Mouse (Mus musculus) MEL (cell line): ENCODE results near the gene Mre11a.

ENCODE experiments used
- CTCF ChIP-seq, 3 experiments: IDR thresholded peaks in 2 of 3; conservative IDR thresholded peaks in 1 of 3; 2 replicates each; pipeline ENCODE4 v1.5.1; 2011 to 2012; ENCODE audit warnings: low read length in 3 of 3, low read depth in 2 of 3, mild to moderate bottlenecking in 2 of 3, improper control_type of control experiment in 1 of 3, inconsistent platforms in 1 of 3, mixed read lengths in 1 of 3, moderate library complexity in 1 of 3; ENCODE audit not compliant: control insufficient read depth in 1 of 3, insufficient read depth in 1 of 3, poor library complexity in 1 of 3, severe bottlenecking in 1 of 3
- EP300 ChIP-seq, 2 experiments: IDR thresholded peaks; 2 replicates each; pipeline ENCODE4 v1.6.1; 2011; ENCODE audit warnings: improper control_type of control experiment in 2 of 2, low read length in 2 of 2, low read depth in 1 of 2, mild to moderate bottlenecking in 1 of 2
- ETS1 ChIP-seq: IDR thresholded peaks from 2 replicates; pipeline ENCODE4 v1.6.1; 2012; ENCODE audit warnings: low read depth, mild to moderate bottlenecking, inconsistent platforms, low read length, improper control_type of control experiment, moderate library complexity
- MAFK ChIP-seq: IDR thresholded peaks from 2 replicates; pipeline ENCODE4 v1.6.1; 2011; ENCODE audit warnings: low read depth, mild to moderate bottlenecking, low read length, improper control_type of control experiment, borderline replicate concordance
- MAX ChIP-seq: IDR thresholded peaks from 2 replicates; pipeline ENCODE4 v1.6.1; 2011; ENCODE audit warnings: low read length, improper control_type of control experiment
- MYB ChIP-seq: IDR thresholded peaks from 2 replicates; pipeline ENCODE4 v1.6.1; 2011; ENCODE audit warnings: mild to moderate bottlenecking, low read depth, low read length, improper control_type of control experiment
- POLR2A ChIP-seq, 2 experiments: IDR thresholded peaks; 2 replicates each; pipeline ENCODE4 v1.6.1; 2011 to 2012; ENCODE audit warnings: low read length in 2 of 2, mild to moderate bottlenecking in 2 of 2, control low read depth in 1 of 2, improper control_type of control experiment in 1 of 2, low read depth in 1 of 2, moderate library complexity in 1 of 2; ENCODE audit not compliant: control insufficient read depth in 1 of 2, insufficient read depth in 1 of 2, poor library complexity in 1 of 2
- POLR2AphosphoS2 ChIP-seq: IDR thresholded peaks from 2 replicates; pipeline ENCODE4 v1.6.1; 2011; ENCODE audit warnings: low read length, improper control_type of control experiment
- RCOR1 ChIP-seq: IDR thresholded peaks from 2 replicates; pipeline ENCODE4 v1.6.1; 2012; ENCODE audit warnings: low read depth, mild to moderate bottlenecking, inconsistent platforms, low read length, improper control_type of control experiment
- TCF12 ChIP-seq: IDR thresholded peaks from 2 replicates; pipeline ENCODE4 v1.6.1; 2014; ENCODE audit warnings: low read depth, mild to moderate bottlenecking, inconsistent platforms, low read length, improper control_type of control experiment, moderate library complexity
- UBTF ChIP-seq: IDR thresholded peaks from 2 replicates; pipeline ENCODE4 v1.6.1; 2012; ENCODE audit warnings: low read depth, mild to moderate bottlenecking, inconsistent platforms, low read length, improper control_type of control experiment, moderate library complexity, borderline replicate concordance; ENCODE audit not compliant: insufficient read depth
- USF1 ChIP-seq: IDR thresholded peaks from 2 replicates; pipeline ENCODE4 v1.6.1; 2014; ENCODE audit warnings: low read depth, mild to moderate bottlenecking, inconsistent platforms, low read length, improper control_type of control experiment, moderate library complexity

DNA sequence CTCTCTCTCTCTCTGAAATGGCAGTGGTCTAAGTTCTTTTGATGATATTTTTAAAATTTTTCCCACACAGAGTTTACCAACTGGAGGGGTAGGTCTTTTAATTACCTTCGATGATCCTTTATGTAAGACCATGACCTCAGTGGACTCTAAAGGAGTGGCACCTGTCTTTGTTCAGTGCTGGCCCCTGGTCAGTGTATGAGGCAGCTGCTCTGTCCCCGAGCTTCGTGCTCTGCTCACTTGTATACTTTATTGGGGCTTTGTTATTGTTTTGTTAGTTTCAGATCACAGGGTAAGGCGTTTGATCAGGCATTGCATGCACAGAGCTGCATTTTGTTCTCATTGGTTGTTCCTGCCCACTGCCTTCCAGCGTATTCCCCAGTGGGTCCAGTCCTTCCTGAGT, 55.5 kb downstream of the Mre11a start:
- TF ChIP-seq CTCF (IDR thresholded peaks at IDR 0.05 in 2 of 3, conservative IDR thresholded peaks at IDR 0.05 in 1 of 3; ENCODE audit: control insufficient read depth in 1 of 3, insufficient read depth in 1 of 3, low read depth in 2 of 3, low read length in 3 of 3, poor library complexity in 1 of 3, severe bottlenecking in 1 of 3) (no peak), POLR2A (IDR thresholded peaks at IDR 0.05; ENCODE audit: control insufficient read depth in 1 of 2, insufficient read depth in 1 of 2, low read depth in 1 of 2, low read length in 2 of 2, poor library complexity in 1 of 2) (no peak), TCF12 (no peak), MAX (no peak), MAFK (no peak), EP300 (IDR thresholded peaks at IDR 0.05; ENCODE audit: low read depth in 1 of 2, low read length in 2 of 2) (no peak), UBTF (no peak), USF1 (no peak), POLR2AphosphoS2 (no peak), MYB (no peak), RCOR1 (no peak), ETS1 (no peak)
